Comparison of ENCODE assay signal across 20 mouse cellular contexts in the genomic region with DNA sequence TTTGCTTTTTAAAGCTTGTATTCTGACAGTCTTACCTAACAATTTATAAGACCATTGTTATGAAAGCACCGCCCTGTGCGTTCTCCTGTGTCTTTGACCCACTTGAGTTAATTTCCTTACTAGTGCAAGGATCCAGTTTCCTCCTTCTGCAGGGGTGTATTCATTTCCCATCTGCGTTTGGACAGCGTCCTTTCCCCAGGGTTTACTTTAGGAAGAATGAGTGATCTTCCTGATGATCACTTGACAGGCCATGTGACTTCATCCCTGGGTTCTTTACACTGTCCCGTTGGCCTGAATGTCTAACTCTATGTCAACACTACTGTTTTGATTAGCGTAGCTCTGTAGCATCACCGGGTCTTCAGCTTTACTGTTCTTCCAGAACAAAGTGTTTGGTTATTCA. TPM values are rescaled to one million over a fixed set of nuclear protein-coding genes. Genes with fewer than 3 reads are reported as not detected.
DNase-seq lines count a peak whose midpoint lies in the region; ATAC-seq and TF ChIP-seq lines count a peak whose summit lies in the region.
"Had no signal": no experiment of that assay in that cellular context is flagged by ENCODE, and none has a peak within 500 bp of the region (broad histone marks: within the 10 kb centered on the region; RNA-seq: fewer than 3 reads in every experiment).

No protein-coding gene starts in this region.

- H3K36me3 ChIP-seq in kidney, postnatal 0 days (ENCODE audit: insufficient read depth, low read length), result no peaks in the 10 kb centered on the region
- H3K36me3 ChIP-seq: embryonic facial prominence, embryonic 10.5 days; embryonic facial prominence, embryonic 12.5 days; forebrain, embryonic 15.5 days had no signal

- TF ChIP-seq CTCF in kidney, postnatal 0 days (IDR thresholded peaks at IDR 0.05; ENCODE audit: low read depth), result no peak

- H3K9ac ChIP-seq in kidney, postnatal 0 days (ENCODE audit: low read depth, low read length), result no peak overlapping the region
- H3K9ac ChIP-seq: embryonic facial prominence, embryonic 12.5 days; forebrain, embryonic 13.5 days; forebrain, embryonic 15.5 days had no signal

- no peak overlapping the region for H3K4me3 ChIP-seq in kidney, postnatal 0 days (replicated peaks; ENCODE audit: low read depth, low read length)
- H3K4me3 ChIP-seq: embryonic facial prominence, embryonic 10.5 days; embryonic facial prominence, embryonic 12.5 days; forebrain, embryonic 13.5 days; forebrain, embryonic 15.5 days had no signal

- H3K27ac ChIP-seq in kidney, postnatal 0 days, result no peak overlapping the region
- H3K27ac ChIP-seq: embryonic facial prominence, embryonic 10.5 days; embryonic facial prominence, embryonic 12.5 days; forebrain, embryonic 13.5 days; forebrain, embryonic 15.5 days had no signal

- peak; percentile 16 for DNase-seq in heart, adult 8-10 months (ENCODE audit: low spot score)
- DNase-seq in heart, postnatal 4 days, result no peak
- peak; percentile 36 for DNase-seq in kidney, postnatal 0 days (ENCODE audit: low spot score)
- no peak for DNase-seq in kidney, adult 11 months
- DNase-seq in mesoderm, embryonic 11.5 days (ENCODE audit: low read depth, low spot score), result peak; percentile 18
- DNase-seq in MN1 (ENCODE audit: low spot score), result no peak
- DNase-seq: adrenal gland, adult 8-10 months; adrenal gland, postnatal 14 days; adrenal gland, postnatal 36 days; cerebellum, adult 11-12 months; cerebellum, adult 2 months; cerebellum, adult 9-10 months; cerebellum, postnatal 10 days; cerebellum, postnatal 25 days had no signal

- WGBS in kidney, postnatal 0 days, result 35% methylated on average over 7 of the region's 7 CpGs

- H3K4me2 ChIP-seq in kidney, postnatal 0 days (ENCODE audit: low read length), result no peak overlapping the region
- H3K4me2 ChIP-seq: embryonic facial prominence, embryonic 12.5 days; forebrain, embryonic 13.5 days; forebrain, embryonic 15.5 days had no signal

- H3K9me3 ChIP-seq in kidney, postnatal 0 days (replicated peaks; ENCODE audit: low read length), result no peaks in the 10 kb centered on the region
- H3K9me3 ChIP-seq: embryonic facial prominence, embryonic 10.5 days; embryonic facial prominence, embryonic 12.5 days; forebrain, embryonic 13.5 days; forebrain, embryonic 15.5 days had no signal

- no peaks in the 10 kb centered on the region for H3K4me1 ChIP-seq in kidney, postnatal 0 days (replicated peaks; ENCODE audit: insufficient read depth, low read length)
- H3K4me1 ChIP-seq: embryonic facial prominence, embryonic 10.5 days; embryonic facial prominence, embryonic 12.5 days; forebrain, embryonic 13.5 days; forebrain, embryonic 15.5 days had no signal

- no peak for ATAC-seq in kidney, postnatal 0 days (replicated peaks; ENCODE audit: low FRiP score, low read depth)
- ATAC-seq: activated CD4-positive, CD25-positive, alpha-beta regulatory T cell, adult 4 months; forebrain, embryonic 13.5 days; forebrain, embryonic 15.5 days; Patski had no signal

- no peaks in the 10 kb centered on the region for H3K27me3 ChIP-seq in kidney, postnatal 0 days (ENCODE audit: insufficient read depth, low read length)
- H3K27me3 ChIP-seq: embryonic facial prominence, embryonic 12.5 days; forebrain, embryonic 13.5 days; forebrain, embryonic 15.5 days; Patski had no signal

RNA-seq across cellular contexts. Expression of gene Cep152, which starts 12.4 kb away (rescaled TPM):
- total RNA-seq in heart, adult 8-10 months (2022), result 1 to 10 TPM; 1.3 to 1.6 (median 1.5) TPM
- total RNA-seq in heart, postnatal 4 days (2021), result 1 to 10 TPM; 4.8 to 4.9 TPM
- polyA plus RNA-seq in kidney, postnatal 0 days (2015; fragmentation: Nextera tagmentation; extraction: Ambion mirVana), result 2.4 and 3.4 TPM in 2 replicates

RNA-seq across cellular contexts. Expression of gene Eid1, which starts 35.6 kb away (rescaled TPM):
- 10 to 100 TPM; 46.5 to 54.1 (median 48.9) TPM for total RNA-seq in heart, adult 8-10 months (2022)
- total RNA-seq in heart, postnatal 4 days (2021), result 100 to 1,000 TPM in 1 of 2 experiments, 10 to 100 TPM in 1; 96.5 to 104 TPM
- polyA plus RNA-seq in kidney, postnatal 0 days (2015; fragmentation: Nextera tagmentation; extraction: Ambion mirVana), result 106 and 120 TPM in 2 replicates

Comparison
In these comparisons a context has a peak if more than half of its experiments do, and no peak if none do; other contexts are left out.
1. DNase-seq: peak in heart, adult 8-10 months (single experiment), kidney, postnatal 0 days (single experiment) and mesoderm, embryonic 11.5 days (single experiment); none in heart, postnatal 4 days (single experiment), kidney, adult 11 months (single experiment) and MN1 (single experiment).